Mouse (Mus musculus): ENCODE measurements around the gene Prkrip1. TPM values are rescaled to one million over a fixed set of nuclear protein-coding genes. Genes with fewer than 3 reads are reported as not detected.

The Prkrip1 gene
- total and polyA plus RNA-seq, 3 experiments, result 45.5 to 94.8 (median 47.7) TPM

DNA sequence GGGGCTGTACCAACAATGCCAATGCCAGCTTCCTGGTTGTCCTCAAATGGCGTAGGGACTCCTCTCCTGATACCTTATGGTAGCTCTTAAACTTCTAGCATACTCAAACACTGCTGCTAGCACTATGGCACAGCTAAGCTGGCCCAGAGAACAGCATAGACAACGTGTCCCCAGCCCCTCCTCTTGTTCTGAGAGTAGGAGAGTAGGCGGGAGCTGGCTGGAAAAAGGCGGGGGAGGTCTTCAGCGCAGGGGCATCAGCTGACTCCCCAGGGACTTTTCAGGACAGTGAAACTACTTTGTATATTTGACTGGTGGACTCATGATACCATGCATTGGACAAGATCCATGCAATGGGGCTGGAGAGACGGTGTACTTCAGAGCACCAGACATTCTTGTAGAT, 16.7 kb downstream of the Prkrip1 start:
- Histone ChIP-seq H3K79me2 (replicated peaks; ENCODE audit: control insufficient read depth, extremely low read depth, insufficient read depth, poor library complexity, severe bottlenecking) (no peaks in the 10 kb centered on the region), H3K9ac (ENCODE audit: insufficient read depth, low read depth) (no peak overlapping the region), H3K4me2 (ENCODE audit: insufficient read depth, low read depth, poor library complexity, severe bottlenecking) (no peak overlapping the region), H3K4me1 (ENCODE audit: control insufficient read depth in 1 of 2, insufficient read depth in 2 of 2) (peaks cover 6 to 8% of the 10 kb centered on the region in 2 experiments; a peak in 3 of 4 replicates), H3K27ac (ENCODE audit: insufficient read depth, low read depth) (no peak overlapping the region), H3K4me3 (replicated peaks in 1 of 3; ENCODE audit: low read depth in 2 of 3, low read length in 2 of 3, poor library complexity in 1 of 3) (no peak overlapping the region), H3K9me3 (replicated peaks; ENCODE audit: low read length) (no peaks in the 10 kb centered on the region), H3K36me3 (replicated peaks in 1 of 2; ENCODE audit: control insufficient read depth in 1 of 2, insufficient read depth in 1 of 2, low read length in 1 of 2) (peaks cover 72 to 95% of the 10 kb centered on the region in 2 experiments), H3K27me3 (replicated peaks) (no peaks in the 10 kb centered on the region)
- in situ Hi-C loops (cut with MboI; ENCODE audit: low pct_ligation_motif_present, low pct_unique_long_range_greater_than_20kb, low sequenced_read_pairs), result no loop called here
- no peak for DNase-seq (ENCODE audit: extremely low read depth)
- dilution Hi-C loops (cut with MboI; ENCODE audit: extremely low pct_ligation_motif_present, extremely low pct_unique_long_range_greater_than_20kb, low sequenced_read_pairs), result no loop called here
- no peak for TF ChIP-seq GABPA (IDR thresholded peaks at IDR 0.05; ENCODE audit: insufficient replicate concordance, low read depth, low read length)
- TF ChIP-seq MAZ (IDR thresholded peaks at IDR 0.05; ENCODE audit: low read depth, low read length), result no peak
- no peak for TF ChIP-seq ZNF384 (IDR thresholded peaks at IDR 0.05; ENCODE audit: low read depth, low read length)
- TF ChIP-seq ZC3H11A (IDR thresholded peaks at IDR 0.05; ENCODE audit: low read depth, low read length), result no peak
- no peak for TF ChIP-seq RCOR1 (conservative IDR thresholded peaks at IDR 0.05; ENCODE audit: low read depth, low read length)
- no peak for TF ChIP-seq MAX (IDR thresholded peaks at IDR 0.05; ENCODE audit: low read length)
- no peak for TF ChIP-seq NELFE (IDR thresholded peaks at IDR 0.05; ENCODE audit: low read depth, low read length)
- TF ChIP-seq TBP (conservative IDR thresholded peaks at IDR 0.05; ENCODE audit: low read depth, low read length), result no peak
- TF ChIP-seq ELF1 (IDR thresholded peaks at IDR 0.05; ENCODE audit: low read depth, low read length), result no peak
- no peak for TF ChIP-seq ZMIZ1 (IDR thresholded peaks at IDR 0.05; ENCODE audit: low read depth, low read length)
- TF ChIP-seq CHD1 (IDR thresholded peaks at IDR 0.05; ENCODE audit: low read depth, low read length), result no peak
- no peak for TF ChIP-seq IRF4 (IDR thresholded peaks at IDR 0.05; ENCODE audit: low read depth, low read length)
- TF ChIP-seq MEF2A (IDR thresholded peaks at IDR 0.05; ENCODE audit: borderline replicate concordance, low read depth, low read length), result no peak
- TF ChIP-seq MYC (IDR thresholded peaks at IDR 0.05; ENCODE audit: low read depth, low read length), result no peak
- TF ChIP-seq POLR2A (IDR thresholded peaks at IDR 0.05; ENCODE audit: low read depth, low read length), result no peak

DNA sequence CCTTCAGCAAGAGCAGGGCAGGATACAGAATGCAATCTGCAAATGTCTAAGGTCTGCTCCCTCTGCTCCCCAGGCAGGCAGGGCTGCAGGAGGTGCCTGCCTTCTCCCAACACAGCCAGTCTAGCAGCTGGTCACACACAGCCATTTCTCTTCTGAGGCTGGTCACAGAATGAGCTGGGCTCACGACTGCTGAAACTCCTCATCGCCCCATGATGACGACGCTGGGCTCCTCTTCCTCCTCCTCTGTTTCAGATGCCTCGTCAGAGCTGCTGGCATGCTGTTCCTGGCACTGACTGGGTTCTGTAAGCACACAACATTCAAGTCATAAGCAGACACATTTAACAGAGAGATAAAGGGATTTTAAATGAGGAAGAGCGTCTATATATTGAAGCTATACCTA, 17.6 kb downstream of the Prkrip1 start:
- in situ Hi-C loops (cut with MboI; ENCODE audit: low pct_ligation_motif_present, low pct_unique_long_range_greater_than_20kb, low sequenced_read_pairs), result no loop called here
- H3K27ac ChIP-seq (ENCODE audit: insufficient read depth, low read depth), result no peak overlapping the region

More for the DNA sequence above, 17.6 kb downstream of the Prkrip1 start:
- dilution Hi-C loops (cut with MboI; ENCODE audit: extremely low pct_ligation_motif_present, extremely low pct_unique_long_range_greater_than_20kb, low sequenced_read_pairs), result no loop called here
- no peak for DNase-seq (ENCODE audit: extremely low read depth)
- Histone ChIP-seq H3K4me1 (ENCODE audit: control insufficient read depth in 1 of 2, insufficient read depth in 2 of 2) (peaks cover 6 to 8% of the 10 kb centered on the region in 2 experiments; a peak in 3 of 4 replicates), H3K4me2 (ENCODE audit: insufficient read depth, low read depth, poor library complexity, severe bottlenecking) (no peak overlapping the region), H3K27me3 (replicated peaks) (no peaks in the 10 kb centered on the region), H3K36me3 (replicated peaks in 1 of 2; ENCODE audit: control insufficient read depth in 1 of 2, insufficient read depth in 1 of 2, low read length in 1 of 2) (peaks cover 68 to 91% of the 10 kb centered on the region in 2 experiments), H3K79me2 (replicated peaks; ENCODE audit: control insufficient read depth, extremely low read depth, insufficient read depth, poor library complexity, severe bottlenecking) (no peaks in the 10 kb centered on the region), H3K9me3 (replicated peaks; ENCODE audit: low read length) (no peaks in the 10 kb centered on the region), H3K4me3 (replicated peaks in 1 of 3; ENCODE audit: low read depth in 2 of 3, low read length in 2 of 3, poor library complexity in 1 of 3) (no peak overlapping the region), H3K9ac (ENCODE audit: insufficient read depth, low read depth) (no peak overlapping the region)
- TF ChIP-seq JUND (conservative IDR thresholded peaks at IDR 0.05; ENCODE audit: low read depth, low read length) (no peak), ZMIZ1 (IDR thresholded peaks at IDR 0.05; ENCODE audit: low read depth, low read length) (no peak), NELFE (IDR thresholded peaks at IDR 0.05; ENCODE audit: low read depth, low read length) (no peak), SMC3 (IDR thresholded peaks at IDR 0.05; ENCODE audit: low read depth, low read length) (no peak), IRF4 (IDR thresholded peaks at IDR 0.05; ENCODE audit: low read depth, low read length) (no peak), CHD1 (IDR thresholded peaks at IDR 0.05; ENCODE audit: low read depth, low read length) (no peak), POLR2AphosphoS2 (IDR thresholded peaks at IDR 0.05; ENCODE audit: low read depth, low read length) (no peak)

Data from CH12.LX (cell line).